ENCODE assay signal across 12 mouse cellular contexts in genomic region chr8:120755306-120756297, GRCm38 (mm10). TPM values are rescaled to one million over a fixed set of nuclear protein-coding genes. Genes with fewer than 3 reads are reported as not detected.
DNase-seq lines count a peak whose midpoint lies in the region; ATAC-seq and TF ChIP-seq lines count a peak whose summit lies in the region.
"Had no signal": no experiment of that assay in that cellular context is flagged by ENCODE, and none has a peak within 500 bp of the region (broad histone marks: within the 10 kb centered on the region; RNA-seq: fewer than 3 reads in every experiment).

No protein-coding gene starts in this region.

- no peak overlapping the region for H3K4me2 ChIP-seq in hindbrain, embryonic 12.5 days (replicated peaks)
- H3K4me2 ChIP-seq in forebrain, embryonic 15.5 days (replicated peaks) = no peak overlapping the region
- H3K4me2 ChIP-seq: liver, embryonic 15.5 days had no signal

- peaks cover 67% of the 10 kb centered on the region for H3K4me1 ChIP-seq in hindbrain, embryonic 10.5 days (replicated peaks)
- H3K4me1 ChIP-seq in hindbrain, embryonic 12.5 days = peaks cover 16% of the 10 kb centered on the region
- H3K4me1 ChIP-seq in forebrain, embryonic 15.5 days = no peaks in the 10 kb centered on the region

- 38% methylated on average over 19 of the region's 19 CpGs for WGBS in hindbrain, embryonic 10.5 days
- 35% methylated on average over 19 of the region's 19 CpGs for WGBS in hindbrain, embryonic 12.5 days
- WGBS in forebrain, embryonic 15.5 days = 54% methylated on average over 19 of the region's 19 CpGs

- peaks cover 21% of the 10 kb centered on the region for H3K27me3 ChIP-seq in hindbrain, embryonic 10.5 days (ENCODE audit: insufficient read depth, poor library complexity, severe bottlenecking)
- H3K27me3 ChIP-seq in hindbrain, embryonic 12.5 days = 0 out of 2 replicates have a peak, but pooled peaks cover 4% of the 10 kb centered on the region
- H3K27me3 ChIP-seq in Patski = no peaks in the 10 kb centered on the region
- no peaks in the 10 kb centered on the region for H3K27me3 ChIP-seq in forebrain, embryonic 15.5 days
- H3K27me3 ChIP-seq: liver, embryonic 15.5 days had no signal

- H3K27ac ChIP-seq in hindbrain, embryonic 10.5 days = peak overlapping the region; percentile 72; the same call in 1 of the 2 replicates
- H3K27ac ChIP-seq in hindbrain, embryonic 12.5 days = no peak overlapping the region
- no peak overlapping the region for H3K27ac ChIP-seq in forebrain, embryonic 15.5 days (replicated peaks)
- H3K27ac ChIP-seq: liver, embryonic 15.5 days; macrophage had no signal

- POLR2A ChIA-PET in Patski (lab: Charles Lee) = interaction anchor here (0.8 to 1.2 kb wide), 2 partner anchors 12 to 21 kb away, joined by 4 to 6 read pairs; no protein-coding TSS in a partner anchor

- H3K9ac ChIP-seq in hindbrain, embryonic 12.5 days = no peak overlapping the region
- H3K9ac ChIP-seq in forebrain, embryonic 15.5 days (replicated peaks) = no peak overlapping the region
- H3K9ac ChIP-seq: liver, embryonic 15.5 days had no signal

- intact Hi-C loops in gastrocnemius, postnatal 14 days (cut with DNase I; ENCODE audit: low total_unique reads) = no loop called here
- intact Hi-C loops in heart, postnatal 36 days (cut with DNase I) = no loop called here

- H3K36me3 ChIP-seq in hindbrain, embryonic 10.5 days = no peaks in the 10 kb centered on the region
- H3K36me3 ChIP-seq in hindbrain, embryonic 12.5 days = no peaks in the 10 kb centered on the region
- no peaks in the 10 kb centered on the region for H3K36me3 ChIP-seq in forebrain, embryonic 15.5 days
- H3K36me3 ChIP-seq: liver, embryonic 15.5 days had no signal

- DNase-seq in hindbrain, embryonic 10.5 days (ENCODE audit: low spot score) = peak; percentile 30
- no peak for DNase-seq in Patski (ENCODE audit: low read depth, low spot score)
- DNase-seq in kidney, adult 8-10 months = peak; percentile 77 to 78
- DNase-seq in mesoderm, embryonic 11.5 days (ENCODE audit: low read depth, low spot score) = peak; percentile 66
- no peak for DNase-seq in gastrocnemius, postnatal 14 days
- no peak for DNase-seq in heart, postnatal 36 days
- DNase-seq: cerebellum, adult 11-12 months; right cerebral cortex, postnatal 4 days had no signal

- H3K9me3 ChIP-seq in hindbrain, embryonic 10.5 days = no peaks in the 10 kb centered on the region
- no peaks in the 10 kb centered on the region for H3K9me3 ChIP-seq in hindbrain, embryonic 12.5 days (replicated peaks)
- no peaks in the 10 kb centered on the region for H3K9me3 ChIP-seq in forebrain, embryonic 15.5 days
- H3K9me3 ChIP-seq: liver, embryonic 15.5 days had no signal

- TF ChIP-seq CTCF in Patski (IDR thresholded peaks at IDR 0.05) = no peak

- in situ Hi-C loops in Patski (cut with MboI; ENCODE audit: low pct_unique_long_range_greater_than_20kb) = no loop called here

- CTCF ChIA-PET in Patski (lab: Charles Lee) = no interaction called here

- ATAC-seq in hindbrain, embryonic 12.5 days (ENCODE audit: low FRiP score) = no peak
- peak; percentile 58 for ATAC-seq in Patski
- no peak for ATAC-seq in forebrain, embryonic 15.5 days (replicated peaks)

- H3K4me3 ChIP-seq in hindbrain, embryonic 10.5 days = no peak overlapping the region
- no peak overlapping the region for H3K4me3 ChIP-seq in hindbrain, embryonic 12.5 days
- no peak overlapping the region for H3K4me3 ChIP-seq in forebrain, embryonic 15.5 days
- H3K4me3 ChIP-seq: liver, embryonic 15.5 days had no signal

RNA-seq across cellular contexts. Expression of gene Irf8, which starts 19.4 kb away (rescaled TPM):
- 5.4 and 6.3 TPM in 2 replicates for polyA plus RNA-seq in hindbrain, embryonic 10.5 days (2016; fragmentation: Nextera tagmentation; extraction: Ambion mirVana)
- 3.7 and 4.6 TPM in 2 replicates for polyA plus RNA-seq in hindbrain, embryonic 12.5 days (2016; fragmentation: Nextera tagmentation; extraction: Ambion mirVana)
- 0.44 TPM for polyA plus RNA-seq in Patski (2021)
- 1 to 10 TPM; 2.4 to 3.0 TPM for total RNA-seq in gastrocnemius, postnatal 14 days (2021)
- 4.0 and 4.8 TPM in 2 replicates for polyA plus RNA-seq in forebrain, embryonic 15.5 days (2015; fragmentation: Nextera tagmentation; extraction: Ambion mirVana)
- 1 to 10 TPM; 3.9 to 5.6 TPM for total RNA-seq in heart, postnatal 36 days (2021)

Comparison
In these comparisons a context has a peak if more than half of its experiments do, and no peak if none do; other contexts are left out.
1. DNase-seq: peak in hindbrain, embryonic 10.5 days (single experiment), kidney, adult 8-10 months (2 of 2) and mesoderm, embryonic 11.5 days (single experiment); none in Patski (single experiment), gastrocnemius, postnatal 14 days (single experiment) and heart, postnatal 36 days (0 of 2).